Mouse (Mus musculus): ENCODE data around the gene Mmp14. TPM values are rescaled to one million over a fixed set of nuclear protein-coding genes. Genes with fewer than 3 reads are reported as not detected.

Mmp14 gene
- total and polyA plus RNA-seq, 2 experiments from 2014 or later: 41.8 to 46.4 TPM

- ATAC-seq (ENCODE audit: low FRiP score): no peak
- Histone ChIP-seq H3K27ac (ENCODE audit: low read depth, low read length) (no peak overlapping the region), H3K36me3 (ENCODE audit: insufficient read depth, low read length) (no peaks in the 10 kb centered on the region), H3K9ac (replicated peaks; ENCODE audit: low read length, poor library complexity, severe bottlenecking) (no peak overlapping the region), H3K4me1 (ENCODE audit: insufficient read depth, low read length) (no peaks in the 10 kb centered on the region), H3K4me3 (ENCODE audit: low read depth, low read length) (no peak overlapping the region), H3K9me3 (ENCODE audit: low read length) (no peaks in the 10 kb centered on the region), H3K27me3 (ENCODE audit: insufficient read depth, low read length) (0 out of 2 replicates have a peak, but pooled peaks cover 5% of the 10 kb centered on the region), H3K4me2 (ENCODE audit: low read depth, low read length, poor library complexity, severe bottlenecking) (no peak overlapping the region)
- DNase-seq (ENCODE audit: low spot score): no peak
- TF ChIP-seq CTCF (IDR thresholded peaks at IDR 0.05): no peak
- WGBS: 42% methylated on average over 5 of the region's 5 CpGs
These were observed 15.1 kb upstream of the Mmp14 start for GRCm38 (mm10) chr14:54416229-54416775.

- Histone ChIP-seq H3K4me3 (ENCODE audit: low read depth, low read length) (no peak overlapping the region), H3K4me1 (ENCODE audit: insufficient read depth, low read length) (no peaks in the 10 kb centered on the region), H3K9me3 (ENCODE audit: low read length) (no peaks in the 10 kb centered on the region), H3K4me2 (ENCODE audit: low read depth, low read length, poor library complexity, severe bottlenecking) (no peak overlapping the region), H3K27me3 (ENCODE audit: insufficient read depth, low read length) (0 out of 2 replicates have a peak, but pooled peaks cover 5% of the 10 kb centered on the region), H3K9ac (replicated peaks; ENCODE audit: low read length, poor library complexity, severe bottlenecking) (no peak overlapping the region), H3K36me3 (ENCODE audit: insufficient read depth, low read length) (no peaks in the 10 kb centered on the region), H3K27ac (ENCODE audit: low read depth, low read length) (no peak overlapping the region)
- WGBS: 72% methylated on average over 4 of the region's 4 CpGs
- ATAC-seq (ENCODE audit: low FRiP score) (no peak), DNase-seq (ENCODE audit: low spot score) (no peak)
- TF ChIP-seq CTCF (IDR thresholded peaks at IDR 0.05): no peak
These were observed 14.6 kb upstream of the Mmp14 start for GRCm38 (mm10) chr14:54416830-54417229.

DNA sequence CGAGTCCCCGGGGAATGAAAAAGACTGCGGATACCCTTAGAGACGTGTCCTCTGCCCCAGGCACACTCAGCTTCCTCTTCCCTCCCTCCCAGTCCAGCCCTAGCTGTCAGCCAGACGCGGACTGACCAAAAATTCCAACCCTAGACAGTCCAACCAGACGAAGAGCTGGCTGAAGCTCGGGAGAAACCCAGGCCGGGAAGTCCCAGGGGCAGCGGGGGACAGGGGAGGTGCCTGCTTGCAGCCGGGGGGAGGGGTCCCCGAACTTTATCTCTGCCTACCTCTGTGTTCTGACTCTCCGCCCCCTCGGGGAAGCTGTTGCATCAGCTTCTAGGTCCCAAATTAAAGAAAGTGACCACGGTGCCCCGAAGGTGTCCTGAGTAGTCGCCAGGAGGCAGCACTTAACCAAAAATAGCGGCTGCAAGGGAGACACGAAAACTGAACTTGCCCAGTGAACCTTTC is 13.8 kb upstream of the Mmp14 start, which contains the start of gene Slc7a7:
Gene Slc7a7, minus strand, starts transcription at position 158 of the 459 bp plus-strand sequence.
- WGBS: 9% methylated on average over 19 of the region's 19 CpGs
- ATAC-seq (ENCODE audit: low FRiP score) (no peak), DNase-seq (ENCODE audit: low spot score) (no peak)
- H3K9me3 ChIP-seq (ENCODE audit: low read length): no peaks in the 10 kb centered on the region
- H3K36me3 ChIP-seq (ENCODE audit: insufficient read depth, low read length): no peaks in the 10 kb centered on the region
- H3K4me1 ChIP-seq (ENCODE audit: insufficient read depth, low read length): no peaks in the 10 kb centered on the region
- H3K4me3 ChIP-seq (ENCODE audit: low read depth, low read length): no peak within 1 kb of the TSS
- TF ChIP-seq CTCF (IDR thresholded peaks at IDR 0.05): peak; percentile 34
- H3K27me3 ChIP-seq (ENCODE audit: insufficient read depth, low read length): 0 out of 2 replicates have a peak, but pooled peaks cover 5% of the 10 kb centered on the region
- H3K4me2 ChIP-seq (ENCODE audit: low read depth, low read length, poor library complexity, severe bottlenecking): no peak within 1 kb of the TSS
- no peak within 1 kb of the TSS for H3K9ac ChIP-seq (replicated peaks; ENCODE audit: low read length, poor library complexity, severe bottlenecking)
- H3K27ac ChIP-seq (ENCODE audit: low read depth, low read length): no peak within 1 kb of the TSS

- DNase-seq (ENCODE audit: low spot score): no peak
- H3K4me3 ChIP-seq (ENCODE audit: low read depth, low read length): no peak overlapping the region
- 88% methylated on average over 2 of the region's 2 CpGs for WGBS
- no peak for TF ChIP-seq CTCF (IDR thresholded peaks at IDR 0.05)
- H3K9me3 ChIP-seq (ENCODE audit: low read length): no peaks in the 10 kb centered on the region
- no peak for ATAC-seq (ENCODE audit: low FRiP score)
- no peak overlapping the region for H3K27ac ChIP-seq (ENCODE audit: low read depth, low read length)
- no peak overlapping the region for H3K9ac ChIP-seq (replicated peaks; ENCODE audit: low read length, poor library complexity, severe bottlenecking)
- no peaks in the 10 kb centered on the region for H3K4me1 ChIP-seq (ENCODE audit: insufficient read depth, low read length)
- no peaks in the 10 kb centered on the region for H3K36me3 ChIP-seq (ENCODE audit: insufficient read depth, low read length)
- H3K27me3 ChIP-seq (ENCODE audit: insufficient read depth, low read length): no peaks in the 10 kb centered on the region
- no peak overlapping the region for H3K4me2 ChIP-seq (ENCODE audit: low read depth, low read length, poor library complexity, severe bottlenecking)
These were observed 10.4 kb upstream of the Mmp14 start for GRCm38 (mm10) chr14:54421014-54421413.

DNA sequence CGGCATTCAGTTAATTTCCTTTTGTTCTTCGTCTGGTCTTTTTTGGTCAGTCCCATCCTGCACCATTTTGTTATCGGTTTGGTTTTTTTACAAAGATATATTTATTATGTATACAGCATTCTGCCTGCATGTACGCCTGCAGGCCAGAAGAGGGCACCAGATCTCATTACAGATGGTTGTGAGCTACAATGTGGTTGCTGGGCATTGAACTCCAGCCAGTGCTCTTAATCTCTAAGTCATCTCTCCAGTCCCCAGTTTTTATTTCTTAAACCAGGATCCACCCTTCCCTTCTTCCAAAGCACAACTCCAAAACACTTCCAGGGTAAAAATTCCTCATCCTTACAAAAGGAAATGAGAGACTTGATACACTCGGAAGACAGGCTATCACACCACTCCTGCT is 8.0 kb upstream of the Mmp14 start:
- ATAC-seq (ENCODE audit: low FRiP score) (no peak), DNase-seq (ENCODE audit: low spot score) (peak; percentile 33)
- no peak overlapping the region for H3K9ac ChIP-seq (replicated peaks; ENCODE audit: low read length, poor library complexity, severe bottlenecking)
- H3K27ac ChIP-seq (ENCODE audit: low read depth, low read length): no peak overlapping the region
- WGBS: 60% methylated on average over 5 of the region's 5 CpGs
- no peak overlapping the region for H3K4me3 ChIP-seq (ENCODE audit: low read depth, low read length)
- peak; percentile 69 for TF ChIP-seq CTCF (IDR thresholded peaks at IDR 0.05)
- H3K4me2 ChIP-seq (ENCODE audit: low read depth, low read length, poor library complexity, severe bottlenecking): no peak overlapping the region
- no peaks in the 10 kb centered on the region for H3K9me3 ChIP-seq (ENCODE audit: low read length)
- H3K27me3 ChIP-seq (ENCODE audit: insufficient read depth, low read length): no peaks in the 10 kb centered on the region
- H3K36me3 ChIP-seq (ENCODE audit: insufficient read depth, low read length): no peaks in the 10 kb centered on the region
- peaks cover 5% of the 10 kb centered on the region; the same call in 1 of the 2 replicates for H3K4me1 ChIP-seq (ENCODE audit: insufficient read depth, low read length)

DNA sequence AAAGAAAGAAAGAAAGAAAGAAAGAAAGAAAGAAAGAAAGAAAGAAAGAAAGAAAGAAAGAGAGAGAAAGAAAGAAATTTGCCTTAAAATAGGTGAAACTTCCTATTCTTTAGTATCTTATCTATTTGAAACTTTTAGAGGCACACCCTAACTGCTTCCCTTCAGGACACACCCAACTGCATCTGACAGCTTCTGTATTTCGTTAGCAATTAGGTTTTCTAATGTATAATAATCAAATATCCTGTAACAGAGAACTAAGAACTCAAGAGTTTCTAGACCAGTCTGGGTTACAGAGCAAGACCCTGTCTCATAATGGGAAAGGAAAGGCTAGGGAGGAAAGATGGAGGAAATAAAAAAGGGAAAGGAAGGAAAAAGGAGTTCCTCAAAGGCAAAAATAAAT is 6.8 kb upstream of the Mmp14 start:
- H3K27ac ChIP-seq (ENCODE audit: low read depth, low read length): no peak overlapping the region
- peaks cover 5% of the 10 kb centered on the region; the same call in 1 of the 2 replicates for H3K4me1 ChIP-seq (ENCODE audit: insufficient read depth, low read length)
- peaks cover 4% of the 10 kb centered on the region; the same call in 1 of the 2 replicates for H3K36me3 ChIP-seq (ENCODE audit: insufficient read depth, low read length)
- no peak for ATAC-seq (ENCODE audit: low FRiP score)
- no peaks in the 10 kb centered on the region for H3K27me3 ChIP-seq (ENCODE audit: insufficient read depth, low read length)
- no peak for DNase-seq (ENCODE audit: low spot score)
- no peak overlapping the region for H3K4me3 ChIP-seq (ENCODE audit: low read depth, low read length)
- no peak for TF ChIP-seq CTCF (IDR thresholded peaks at IDR 0.05)
- H3K4me2 ChIP-seq (ENCODE audit: low read depth, low read length, poor library complexity, severe bottlenecking): no peak overlapping the region
- WGBS: 95% methylated on average over 1 of the region's 1 CpGs
- H3K9me3 ChIP-seq (ENCODE audit: low read length): no peaks in the 10 kb centered on the region
- no peak overlapping the region for H3K9ac ChIP-seq (replicated peaks; ENCODE audit: low read length, poor library complexity, severe bottlenecking)
